Mouse (Mus musculus) retina, postnatal 7 days (tissue): ENCODE results near the gene Acacb.

Source experiments
- DNase-seq: peaks from one replicate; pipeline ENCODE4 v3.0.0-alpha.2; 2012; ENCODE audit warnings: low read depth, low spot score

Gene Acacb

DNA sequence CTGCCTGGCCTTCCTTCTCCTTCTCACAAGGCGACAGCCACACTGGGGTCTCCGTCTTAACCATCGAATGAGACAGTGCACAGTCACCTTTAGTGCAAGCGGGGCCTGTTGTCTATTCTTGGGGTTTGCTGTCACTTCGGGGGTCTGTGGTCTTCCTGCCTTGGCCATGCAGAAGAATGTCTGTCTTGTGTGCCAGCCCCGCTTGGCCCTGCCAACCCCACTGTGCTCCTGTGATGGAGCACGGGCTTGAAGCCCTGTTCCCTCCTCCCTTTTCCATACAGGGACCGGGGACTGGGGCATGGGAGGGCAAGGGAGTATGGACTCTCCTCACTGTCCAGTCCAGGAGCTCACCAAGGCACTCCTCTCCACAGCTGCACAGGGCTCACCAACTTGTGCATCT lies 118.5 kb downstream of the Acacb start:
- DNase-seq, result no peak

GRCm38 (mm10) chr5:114268646-114269045 lies 122.3 kb downstream of the Acacb start:
- DNase-seq, result no peak

GRCm38 (mm10) chr5:114269499-114269898 lies 123.2 kb downstream of the Acacb start:
- no peak for DNase-seq

GRCm38 (mm10) chr5:114269984-114270383 lies 123.6 kb downstream of the Acacb start:
- DNase-seq, result no peak

GRCm38 (mm10) chr5:114273693-114274402 lies 127.5 kb downstream of the Acacb start, which contains the start of gene Foxn4:
Gene Foxn4, minus strand, starts transcription at chr5:114273807.
- no peak for DNase-seq

DNA sequence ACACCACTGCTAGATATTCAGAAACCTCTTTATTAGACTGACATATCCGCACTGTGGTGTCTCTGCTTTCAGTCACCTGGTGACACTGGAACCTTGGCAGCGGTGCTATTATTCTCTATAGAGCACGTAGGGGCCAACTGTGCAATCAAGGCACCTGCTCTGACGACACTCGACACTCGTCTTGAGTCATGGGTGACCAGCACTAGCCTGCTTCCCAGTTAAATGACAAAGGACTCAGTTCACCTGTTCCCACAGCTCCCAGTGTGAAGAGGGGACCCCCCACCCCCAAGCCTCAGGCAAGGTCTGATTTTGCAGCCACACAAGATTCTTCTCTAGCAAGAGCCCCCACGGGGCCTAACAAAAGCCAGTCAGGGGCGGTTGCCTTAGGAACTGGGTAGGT lies 129.0 kb downstream of the Acacb start:
- no peak for DNase-seq

GRCm38 (mm10) chr5:114275991-114276390 lies 129.7 kb downstream of the Acacb start:
- no peak for DNase-seq

DNA sequence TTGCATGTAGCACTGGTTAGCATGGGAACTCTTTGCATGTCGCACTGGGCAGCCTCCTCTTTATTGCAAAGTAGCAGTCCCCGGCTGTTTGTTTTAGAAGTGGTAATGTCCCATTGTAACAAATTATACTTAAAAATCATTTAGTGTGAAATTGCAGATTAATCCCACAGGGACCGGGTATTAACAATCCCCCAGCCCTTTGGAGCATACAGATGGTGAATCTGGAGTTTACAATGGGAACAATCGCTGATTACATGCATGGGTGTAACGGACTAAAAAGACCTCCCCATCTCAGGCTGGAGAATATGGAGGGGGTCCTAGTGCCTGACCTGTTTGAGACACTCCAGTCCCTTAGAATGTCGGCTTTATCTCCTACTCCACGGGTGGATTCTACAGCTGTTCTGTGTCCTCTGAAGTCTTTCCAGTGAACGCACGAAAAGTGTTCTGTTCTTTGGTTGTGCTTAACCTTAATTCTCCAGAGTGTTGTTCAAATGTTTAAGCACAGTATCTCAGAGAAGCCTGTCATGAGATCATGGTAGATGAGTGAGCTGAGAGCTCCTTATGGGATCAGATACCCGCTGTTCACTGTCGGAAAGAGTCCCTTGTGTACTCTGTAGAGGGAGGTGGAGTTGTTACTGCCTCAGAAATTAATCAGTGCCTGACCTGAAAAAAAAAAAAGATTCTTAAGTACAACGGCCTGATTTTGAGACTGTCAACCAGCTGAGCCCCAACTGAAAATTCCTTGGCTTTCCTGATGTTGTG lies 133.2 kb downstream of the Acacb start:
- no peak for DNase-seq

GRCm38 (mm10) chr5:114282346-114282745 lies 136.0 kb downstream of the Acacb start:
- DNase-seq, result no peak

DNA sequence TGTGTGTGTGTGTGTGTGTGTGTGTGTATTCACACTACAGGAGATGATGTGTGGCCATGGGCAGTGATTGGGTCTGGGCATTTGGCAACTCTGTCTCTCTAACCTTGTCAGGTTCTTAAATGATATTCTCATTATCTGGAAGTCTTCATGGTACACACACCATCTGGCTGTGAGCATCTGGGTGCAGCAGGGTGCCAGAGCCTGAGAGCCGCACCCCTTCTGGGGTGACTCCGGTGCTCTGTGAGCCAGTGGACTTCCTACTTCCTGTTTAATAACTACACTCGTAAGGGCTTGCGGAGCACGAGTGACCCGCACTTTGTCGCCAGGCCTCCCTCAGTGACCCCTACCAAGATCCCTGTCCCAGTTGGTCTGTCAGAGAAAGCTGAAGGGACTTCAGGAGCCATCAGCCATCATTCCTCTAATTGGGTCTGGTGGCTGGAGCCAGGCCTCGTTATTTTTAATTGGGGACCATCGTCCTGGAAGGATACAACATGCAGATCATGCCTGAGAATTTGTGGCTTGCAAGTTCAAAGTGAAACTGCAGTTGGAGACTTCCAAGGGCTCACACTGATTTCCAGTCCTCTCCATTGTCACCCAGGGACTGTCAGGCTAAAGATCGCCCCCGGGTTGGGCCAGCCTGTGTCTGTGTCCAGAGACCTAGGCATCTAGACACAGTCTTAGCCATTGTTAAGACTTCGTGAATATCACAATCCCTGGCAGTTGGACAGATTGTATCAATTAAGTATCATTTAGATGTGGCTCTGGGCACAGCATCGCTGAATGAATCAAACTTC lies 138.5 kb downstream of the Acacb start:
- no peak for DNase-seq

DNA sequence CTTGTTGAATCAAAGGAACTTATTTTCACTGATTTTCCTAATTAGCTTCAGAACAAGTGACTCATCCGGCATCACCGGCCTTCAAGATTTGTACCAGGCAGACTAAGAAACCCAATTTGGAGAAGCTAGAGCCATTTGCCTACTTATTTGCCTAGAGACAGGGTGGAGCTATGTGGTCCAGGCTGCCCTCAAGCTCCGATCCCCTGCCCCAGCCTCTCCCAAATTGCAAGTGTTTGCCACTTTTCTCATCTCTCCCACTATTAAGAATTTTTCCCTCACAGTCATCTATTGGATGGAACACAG lies 139.0 kb downstream of the Acacb start:
- no peak for DNase-seq

GRCm38 (mm10) chr5:114286102-114286501 lies 139.8 kb downstream of the Acacb start:
- DNase-seq, result no peak

DNA sequence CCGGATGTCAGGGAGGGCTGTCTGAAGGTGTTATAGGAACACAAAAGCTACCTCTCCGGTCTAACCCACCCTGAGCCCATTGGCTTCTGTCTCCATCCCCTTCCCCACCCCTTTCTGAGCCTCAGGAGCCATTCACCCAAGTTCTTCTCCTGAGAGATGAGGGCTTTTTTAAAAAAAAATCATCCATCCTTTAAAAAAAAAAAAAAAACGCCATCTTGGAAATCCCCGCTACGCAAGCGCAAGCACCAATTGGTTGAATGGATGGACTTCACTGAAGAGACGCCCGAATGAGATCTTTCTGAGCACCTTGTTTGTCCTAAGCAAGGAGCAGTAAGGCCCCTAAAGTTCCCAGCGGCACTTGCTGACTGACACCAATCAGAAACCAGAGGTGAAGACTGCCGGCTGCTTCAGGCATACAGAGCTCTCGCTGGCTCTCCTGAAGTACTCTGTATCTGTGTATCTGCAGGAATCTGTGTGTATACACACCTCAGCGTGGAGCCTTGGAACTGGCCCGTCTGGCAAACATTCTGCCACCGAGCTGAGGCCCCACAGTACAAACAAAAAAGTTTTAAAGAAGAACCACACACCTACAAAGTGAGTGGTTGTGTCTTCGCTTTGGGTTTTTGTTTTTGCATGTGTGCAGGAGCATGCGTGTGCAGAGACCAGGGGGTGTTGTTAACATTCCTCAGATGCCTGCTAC lies 140.7 kb downstream of the Acacb start:
- DNase-seq, result no peak

GRCm38 (mm10) chr5:114288396-114288795 lies 142.1 kb downstream of the Acacb start:
- no peak for DNase-seq

DNA sequence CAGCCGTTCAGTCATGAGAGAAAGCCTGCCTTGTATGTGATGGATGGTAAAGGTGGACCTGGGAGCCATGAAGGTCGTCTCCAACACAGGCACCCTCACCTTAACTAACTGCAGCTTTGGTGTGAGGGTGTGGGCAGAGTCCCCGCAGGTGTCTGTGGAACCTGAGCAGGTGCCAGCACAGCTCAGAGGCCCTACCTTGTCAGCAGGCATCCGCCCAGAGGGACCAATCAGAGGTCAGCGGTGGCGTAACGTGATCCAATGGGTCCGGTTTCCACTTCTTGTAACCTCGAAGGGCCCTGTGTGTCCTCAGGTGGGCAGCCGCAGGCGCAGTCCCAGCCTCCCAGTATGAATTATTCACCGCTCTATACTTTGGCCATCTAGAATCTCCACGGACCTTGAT lies 142.5 kb downstream of the Acacb start, which contains the start of gene Myo1h:
Myo1h (plus strand) TSS at position 293 of the 400 bp plus-strand sequence.
- no peak for DNase-seq

DNA sequence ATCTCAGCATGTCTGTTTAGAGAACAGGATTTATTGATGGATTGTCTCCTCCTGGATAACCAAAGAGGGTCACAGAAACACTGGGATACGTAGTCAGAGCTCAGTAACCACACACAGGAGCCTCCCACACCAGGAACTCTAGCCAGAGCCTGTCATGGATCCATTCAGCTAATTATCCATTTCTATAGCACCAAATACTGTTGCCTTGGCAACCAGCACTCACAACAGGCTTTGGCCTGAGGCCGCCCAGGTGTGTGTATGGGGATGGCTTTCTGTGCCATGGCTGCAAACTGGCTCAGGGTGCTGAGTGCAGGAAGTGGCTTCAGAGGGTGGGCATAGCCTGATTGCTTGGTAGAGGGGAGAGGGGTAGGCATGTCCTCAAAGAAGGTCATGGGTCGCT lies 143.7 kb downstream of the Acacb start:
- DNase-seq, result no peak

- DNase-seq, result no peak
Observed at GRCm38 (mm10) chr5:114296693-114297631, 150.6 kb downstream of the Acacb start.

DNA sequence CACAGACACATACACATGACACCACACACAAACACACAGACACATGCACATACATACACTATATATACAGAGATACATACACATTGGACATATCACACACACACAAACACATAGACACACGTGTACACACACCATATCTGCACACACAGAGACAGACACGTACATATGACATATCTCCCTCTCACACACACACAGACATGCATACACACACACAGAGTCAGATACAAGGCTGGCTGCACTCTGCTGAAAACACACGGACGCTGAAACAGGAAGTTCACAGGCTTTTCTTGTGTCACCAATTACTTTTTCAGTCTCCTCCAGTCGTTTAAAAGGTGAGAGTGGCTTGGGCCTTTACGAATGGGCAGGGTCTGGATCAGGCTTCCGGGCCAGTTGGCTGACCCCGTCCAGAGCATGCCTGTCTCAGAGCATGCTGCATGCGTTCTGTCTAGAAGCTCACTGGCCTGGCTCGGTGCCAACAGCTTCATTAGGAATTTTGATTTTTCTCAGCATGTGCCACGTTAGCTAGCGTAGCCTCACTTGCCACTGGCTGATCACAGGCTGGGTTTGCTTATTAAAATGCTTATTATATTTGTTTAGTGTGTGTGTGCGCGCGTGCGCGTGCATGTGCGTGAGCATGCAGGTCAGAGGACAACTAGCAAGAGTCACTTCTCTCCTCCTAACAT lies 152.0 kb downstream of the Acacb start:
- no peak for DNase-seq

DNA sequence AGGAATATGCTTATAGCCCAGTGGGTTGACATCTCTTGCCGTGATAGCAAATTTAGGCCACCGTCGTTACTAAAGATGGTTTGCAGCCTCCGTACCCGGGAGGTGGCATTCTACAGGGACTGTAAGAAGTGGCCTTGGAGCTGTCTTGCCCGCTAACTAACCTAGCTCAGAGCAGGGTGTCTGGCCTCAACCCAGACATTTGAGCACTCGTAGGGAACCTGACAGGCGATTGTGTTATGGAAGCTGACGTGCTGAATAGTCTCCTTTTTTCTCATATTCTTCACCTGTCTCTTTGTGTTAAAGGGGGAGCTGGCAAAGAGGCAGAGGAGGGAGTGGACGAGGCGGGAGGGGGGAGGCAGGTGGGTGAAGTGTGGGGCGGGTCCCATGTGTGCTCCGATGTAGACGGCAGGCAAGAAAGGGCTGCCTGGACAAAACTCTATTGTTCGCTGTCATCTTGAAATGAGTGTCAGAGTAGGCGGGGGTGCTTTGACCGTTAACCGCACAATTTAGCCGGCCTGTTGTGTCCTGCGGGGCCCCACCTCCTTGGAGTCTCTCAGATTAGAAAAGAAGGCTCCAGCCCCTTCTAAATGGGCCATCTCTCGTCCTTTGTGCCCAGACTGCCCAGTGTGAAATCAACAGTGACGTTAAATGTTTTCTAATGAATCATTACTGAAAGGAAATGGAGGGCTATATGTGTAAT lies 153.0 kb downstream of the Acacb start:
- no peak for DNase-seq
